Mouse (Mus musculus) thymus, adult 2 months (tissue): ENCODE data around the gene Ppp3ca. TPM values are rescaled to one million over a fixed set of nuclear protein-coding genes. Genes with fewer than 3 reads are reported as not detected.

Experiments
- DNase-seq: peaks from one replicate; pipeline ENCODE4 v3.0.0; 2021
- H3K27ac ChIP-seq: fragments of 200-500 bp; 2 replicates; pipeline ENCODE4 v1.5.1; 2012; ENCODE audit warnings: low read length, control low read depth; ENCODE audit not compliant: control insufficient read depth, insufficient read depth
- H3K27me3 ChIP-seq: fragments of 200-500 bp; 2 replicates; pipeline ENCODE4 v1.6.1; 2012; ENCODE audit warnings: mild to moderate bottlenecking, low read length, moderate library complexity, mixed read lengths; ENCODE audit not compliant: control insufficient read depth, insufficient read depth
- H3K36me3 ChIP-seq: fragments of 200-500 bp; 2 replicates; pipeline ENCODE4 v1.6.1; 2012; ENCODE audit warnings: mild to moderate bottlenecking, low read length, moderate library complexity; ENCODE audit not compliant: control insufficient read depth, insufficient read depth
- H3K4me1 ChIP-seq: fragments of 200-500 bp; replicated peaks from 2 replicates; pipeline ENCODE4 v1.6.1; 2012; ENCODE audit warnings: low read length; ENCODE audit not compliant: control insufficient read depth, insufficient read depth
- H3K4me3 ChIP-seq: fragments of 200-500 bp; 2 replicates; pipeline ENCODE4 v1.5.1; 2012; ENCODE audit warnings: mild to moderate bottlenecking, low read length, control low read depth, moderate library complexity; ENCODE audit not compliant: control insufficient read depth, insufficient read depth
- CTCF ChIP-seq: fragments of 200-500 bp; IDR thresholded peaks from 2 replicates; pipeline ENCODE4 v1.5.1; 2012; ENCODE audit warnings: mild to moderate bottlenecking, control low read depth, low read length, moderate library complexity, borderline replicate concordance; ENCODE audit not compliant: control insufficient read depth, poor library complexity, insufficient read depth; ENCODE audit errors: extremely low read depth
- POLR2A ChIP-seq: fragments of 200-500 bp; IDR thresholded peaks from 2 replicates; pipeline ENCODE4 v1.6.1; 2012; ENCODE audit warnings: mild to moderate bottlenecking, low read length, control low read depth, moderate library complexity; ENCODE audit not compliant: control insufficient read depth, poor library complexity, insufficient read depth; ENCODE audit errors: extremely low read depth
- WGBS: fragments of 180-500 bp; shearing (Covaris S2); methylation state at CpG from one replicate; pipeline ENCODE4 v1.1.7; 2018; 5-methylcytosine and 5-hydroxymethylcytosine counted together
- polyA plus RNA-seq: library from polyadenylated mRNA; depleted of rRNA; stranded (reverse); fragments of >200 nt; gene quantifications from 2 replicates; pipeline ENCODE4 v1.2.3, GENCODE M21; 2012

Ppp3ca gene
- polyA plus RNA-seq, 1 experiment, result 5.6 TPM

- no peaks in the 10 kb centered on the region for H3K36me3 ChIP-seq
- 93% methylated on average over 8 of the region's 8 CpGs for WGBS
Measured at GRCm38 (mm10) chr3:136911276-136911675, 241.4 kb downstream of the Ppp3ca start.

GRCm38 (mm10) chr3:136917080-136917479, 247.2 kb downstream of the Ppp3ca start:
- TF ChIP-seq CTCF (no peak), POLR2A (no peak)
- Histone ChIP-seq H3K27me3 (no peaks in the 10 kb centered on the region), H3K36me3 (no peaks in the 10 kb centered on the region), H3K4me1 (no peaks in the 10 kb centered on the region), H3K4me3 (no peak overlapping the region), H3K27ac (no peak overlapping the region)
- DNase-seq, result no peak
- WGBS, result 95% methylated on average over 7 of the region's 7 CpGs

More at GRCm38 (mm10) chr3:136911276-136911675, 241.4 kb downstream of the Ppp3ca start:
- DNase-seq, result no peak
- TF ChIP-seq POLR2A (no peak), CTCF (no peak)
- no peaks in the 10 kb centered on the region for H3K27me3 ChIP-seq
- no peak overlapping the region for H3K27ac ChIP-seq
- H3K4me3 ChIP-seq, result no peak overlapping the region
- no peaks in the 10 kb centered on the region for H3K4me1 ChIP-seq

GRCm38 (mm10) chr3:136933071-136933470, 263.1 kb downstream of the Ppp3ca start:
- Histone ChIP-seq H3K36me3 (no peaks in the 10 kb centered on the region), H3K4me1 (no peaks in the 10 kb centered on the region), H3K4me3 (no peak overlapping the region), H3K27me3 (no peaks in the 10 kb centered on the region), H3K27ac (no peak overlapping the region)
- TF ChIP-seq CTCF, result no peak
- no peak for DNase-seq

GRCm38 (mm10) chr3:136940733-136941601, 271.0 kb downstream of the Ppp3ca start:
- DNase-seq, result peak; percentile 13
- WGBS, result 21% methylated on average over 7 of the region's 7 CpGs
- no peaks in the 10 kb centered on the region for H3K36me3 ChIP-seq
- H3K27ac ChIP-seq, result no peak overlapping the region
- H3K4me1 ChIP-seq, result no peaks in the 10 kb centered on the region; the same call in 1 of the 2 replicates
- H3K27me3 ChIP-seq, result no peaks in the 10 kb centered on the region
- no peak for TF ChIP-seq POLR2A
- H3K4me3 ChIP-seq, result no peak overlapping the region

- H3K27ac ChIP-seq, result no peak overlapping the region
Measured at GRCm38 (mm10) chr3:136941602-136941926, 271.6 kb downstream of the Ppp3ca start.

GRCm38 (mm10) chr3:136945550-136945949, 275.6 kb downstream of the Ppp3ca start:
- Histone ChIP-seq H3K27ac (no peak overlapping the region), H3K4me3 (no peak overlapping the region), H3K27me3 (no peaks in the 10 kb centered on the region), H3K4me1 (no peaks in the 10 kb centered on the region; the same call in 1 of the 2 replicates), H3K36me3 (no peaks in the 10 kb centered on the region)
- TF ChIP-seq POLR2A (no peak), CTCF (no peak)
- DNase-seq, result no peak
- 96% methylated on average over 4 of the region's 4 CpGs for WGBS

More at GRCm38 (mm10) chr3:136941602-136941926, 271.6 kb downstream of the Ppp3ca start:
- WGBS, result 93% methylated on average over 3 of the region's 3 CpGs
- Histone ChIP-seq H3K27me3 (no peaks in the 10 kb centered on the region), H3K4me1 (no peaks in the 10 kb centered on the region; the same call in 1 of the 2 replicates), H3K36me3 (no peaks in the 10 kb centered on the region), H3K4me3 (no peak overlapping the region)
- TF ChIP-seq CTCF (no peak), POLR2A (no peak)
- no peak for DNase-seq

GRCm38 (mm10) chr3:136946662-136947061, 276.7 kb downstream of the Ppp3ca start:
- DNase-seq, result no peak
- 96% methylated on average over 2 of the region's 2 CpGs for WGBS

More at GRCm38 (mm10) chr3:136946662-136947061, 276.7 kb downstream of the Ppp3ca start:
- Histone ChIP-seq H3K4me1 (no peaks in the 10 kb centered on the region), H3K27me3 (no peaks in the 10 kb centered on the region), H3K27ac (no peak overlapping the region), H3K36me3 (no peaks in the 10 kb centered on the region), H3K4me3 (no peak overlapping the region)
- TF ChIP-seq CTCF (no peak), POLR2A (no peak)
